Mouse (Mus musculus) layer of hippocampus, adult 11-12 months (tissue): ENCODE results near the gene Clcf1.
A peak's percentile ranks its signal among the peaks of the same experiment; 100 is the strongest.

ENCODE experiments used
- DNase-seq: peaks from one replicate; pipeline ENCODE4 v3.0.0; 2022; ENCODE audit warnings: low spot score

The Clcf1 gene

DNA sequence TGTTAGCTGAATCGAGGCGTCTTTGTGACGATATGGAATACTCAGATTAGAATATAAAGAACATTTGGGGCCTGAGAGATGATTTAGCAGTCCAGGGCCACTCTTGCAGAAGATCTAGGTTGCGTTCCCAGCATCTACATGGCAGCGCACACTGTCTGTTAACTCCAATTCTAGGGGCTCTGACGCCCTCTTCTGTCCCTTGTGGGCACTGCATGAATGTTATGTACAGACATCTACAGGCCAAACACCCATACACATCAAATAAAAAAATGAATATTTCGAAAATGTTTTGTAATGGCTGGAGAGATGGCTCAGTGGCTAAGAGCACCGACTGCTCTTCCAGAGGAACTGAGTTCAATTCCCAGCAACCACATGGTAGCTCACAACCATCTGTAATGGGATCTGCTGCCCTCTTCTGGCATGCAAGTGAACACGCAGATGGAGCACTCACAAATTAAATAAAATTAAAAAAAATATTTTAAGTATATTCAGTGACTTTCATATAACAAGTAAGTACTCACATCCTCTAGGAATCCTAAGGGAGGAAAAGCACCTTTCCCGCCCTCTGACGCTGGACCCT lies 41.6 kb downstream of the Clcf1 start:
- no peak for DNase-seq

DNA sequence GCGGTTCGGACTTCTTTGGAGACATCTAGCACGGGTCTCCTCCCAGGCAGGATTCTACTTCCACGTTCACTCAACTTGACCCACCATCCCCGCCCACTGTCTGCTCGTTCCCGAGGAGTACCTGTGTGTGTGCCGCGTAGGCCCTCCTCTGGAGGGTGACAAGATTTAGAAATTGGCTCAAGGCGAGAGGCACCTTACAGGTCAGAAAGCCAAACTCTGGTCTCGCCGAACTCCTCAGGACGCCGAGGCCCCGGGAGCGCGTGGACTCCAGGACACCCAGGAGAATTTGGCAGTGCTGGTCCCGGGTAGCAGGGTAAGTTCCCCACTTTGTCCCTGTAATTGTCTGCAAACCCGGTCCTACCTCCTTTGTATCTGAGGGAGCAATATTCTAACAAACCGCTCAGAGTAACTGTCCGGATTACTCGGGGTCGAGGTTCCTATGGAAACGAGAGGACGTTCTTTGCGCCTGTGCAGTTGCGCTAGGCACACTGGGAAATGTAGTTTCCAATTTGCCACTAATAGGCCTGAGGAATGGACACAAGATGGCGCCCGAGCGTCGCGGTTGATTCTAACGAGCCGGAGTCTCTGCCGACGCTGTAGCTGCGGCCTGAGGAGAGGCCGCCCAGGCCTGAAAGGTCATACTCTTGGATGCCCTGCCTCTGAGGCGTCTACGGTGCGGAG lies 43.3 kb downstream of the Clcf1 start:
- DNase-seq: peak; percentile 96

DNA sequence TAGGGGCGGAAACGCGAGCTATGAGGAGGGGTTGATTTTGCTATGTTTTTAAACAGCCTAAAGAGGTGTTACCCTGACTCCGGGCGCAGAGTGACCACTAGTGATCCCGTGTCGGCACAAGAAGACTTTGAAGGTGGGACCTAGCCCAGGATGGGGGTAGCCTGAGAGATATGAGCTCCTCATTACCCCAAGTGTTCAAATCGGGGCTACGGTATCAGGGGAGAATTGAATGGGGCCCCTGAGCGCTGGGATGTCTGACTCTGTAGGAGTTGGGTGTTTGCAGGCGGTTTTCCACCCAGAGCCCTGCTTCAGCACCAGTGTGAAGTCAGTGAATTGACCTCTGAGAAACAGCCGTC lies 43.8 kb downstream of the Clcf1 start:
- DNase-seq: no peak

- DNase-seq: no peak
Observed at GRCm38 (mm10) chr19:4261038-4261698, 47.1 kb downstream of the Clcf1 start.

- DNase-seq: no peak
Observed at GRCm38 (mm10) chr19:4262756-4263155, 48.7 kb downstream of the Clcf1 start.

- no peak for DNase-seq
Observed at GRCm38 (mm10) chr19:4263702-4264101, 49.7 kb downstream of the Clcf1 start.

GRCm38 (mm10) chr19:4264171-4264780 lies 50.2 kb downstream of the Clcf1 start:
- DNase-seq: no peak

GRCm38 (mm10) chr19:4265956-4266355 lies 51.9 kb downstream of the Clcf1 start:
- no peak for DNase-seq

- DNase-seq: peak; percentile 73
Observed at GRCm38 (mm10) chr19:4268566-4269361, 54.7 kb downstream of the Clcf1 start, which contains the start of gene Ssh3. Gene Ssh3, minus strand, starts transcription at chr19:4269180.

GRCm38 (mm10) chr19:4270187-4270586 lies 56.1 kb downstream of the Clcf1 start:
- DNase-seq: no peak

- DNase-seq: no peak
Observed at GRCm38 (mm10) chr19:4270972-4271371, 56.9 kb downstream of the Clcf1 start.
